Mouse (Mus musculus): ENCODE measurements around the gene Cradd. TPM values are rescaled to one million over a fixed set of nuclear protein-coding genes. Genes with fewer than 3 reads are reported as not detected.

Gene Cradd
- total RNA-seq, 2 experiments from 2014 or later = 9.9 to 18.3 TPM

DNA sequence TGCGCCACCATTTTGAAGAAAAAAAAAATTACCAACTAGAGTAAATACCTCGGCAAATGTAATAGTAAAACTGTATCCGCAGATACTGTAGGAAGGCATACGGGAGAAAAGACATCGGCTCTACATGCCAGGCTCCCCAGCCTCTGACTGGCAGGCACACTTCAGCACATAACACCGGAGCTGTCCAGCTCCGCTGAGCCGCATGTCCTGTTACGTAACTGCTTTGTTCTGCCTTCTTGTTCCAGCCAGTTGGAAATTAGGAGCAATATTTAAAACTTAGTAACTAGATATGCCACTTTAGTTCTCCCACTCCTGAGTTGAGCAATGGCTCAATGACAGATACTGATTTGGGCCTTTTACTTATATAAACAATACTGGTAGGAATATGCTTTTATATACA, 48.4 kb downstream of the Cradd start:
- no peak for DNase-seq

DNA sequence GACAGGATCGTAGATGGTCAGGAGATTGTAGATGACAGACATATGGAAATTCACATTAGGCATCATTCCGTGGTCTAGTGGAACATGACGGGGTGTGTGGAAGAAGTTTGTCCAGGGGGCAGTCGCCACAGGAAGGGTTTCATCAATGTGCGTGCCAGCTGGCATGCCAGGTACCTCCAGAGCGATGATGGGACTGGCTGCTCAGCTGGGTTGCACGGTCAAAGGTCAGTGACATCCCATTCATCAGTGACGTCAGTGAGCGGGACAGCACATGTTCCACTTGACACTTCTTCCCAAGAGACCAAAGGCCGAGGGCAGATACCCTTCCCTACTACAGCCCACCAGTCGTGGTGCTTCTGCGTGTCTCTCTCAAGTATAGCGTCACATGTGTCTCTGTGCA, 50.7 kb downstream of the Cradd start:
- no peak for DNase-seq

DNA sequence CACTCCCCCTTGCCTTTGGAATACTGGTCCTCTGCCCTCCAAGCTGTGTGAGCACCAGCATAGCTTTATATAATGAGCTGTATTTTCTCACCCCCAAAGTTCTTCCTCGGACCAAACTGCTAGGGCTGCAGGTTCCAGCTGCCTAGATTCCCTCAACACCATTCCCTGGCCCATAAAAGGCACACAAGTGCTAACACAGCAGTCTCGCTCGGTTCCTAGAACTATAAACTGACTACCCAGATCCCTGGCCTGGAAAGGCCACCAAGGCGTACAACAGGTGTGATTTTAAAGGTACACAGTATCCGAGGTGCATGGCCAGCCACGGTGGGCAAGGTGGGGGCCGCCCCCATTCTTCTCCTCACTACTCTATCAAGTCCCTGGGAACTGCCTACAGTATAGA, 54.8 kb downstream of the Cradd start:
- no peak for DNase-seq

DNA sequence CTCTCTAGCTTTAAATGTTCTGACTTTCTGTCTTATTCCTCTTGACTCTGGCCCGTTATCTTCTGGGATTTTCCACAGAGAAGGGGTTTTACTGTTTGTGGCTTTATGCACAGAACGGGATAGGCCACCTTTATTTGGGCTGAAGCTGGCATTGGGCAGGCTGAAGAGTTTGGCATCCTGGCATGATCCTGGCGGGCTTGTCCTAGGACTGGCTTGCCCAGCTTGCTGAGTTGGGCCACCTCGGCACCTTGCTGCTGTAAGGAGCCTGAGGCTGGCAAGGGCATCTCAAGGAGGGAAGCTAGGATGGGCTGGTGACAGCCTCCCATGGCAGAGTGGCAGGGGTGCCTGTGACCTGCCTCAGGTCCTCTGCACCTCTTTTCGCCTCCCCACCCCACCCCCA, 55.6 kb downstream of the Cradd start:
- no peak for DNase-seq

DNA sequence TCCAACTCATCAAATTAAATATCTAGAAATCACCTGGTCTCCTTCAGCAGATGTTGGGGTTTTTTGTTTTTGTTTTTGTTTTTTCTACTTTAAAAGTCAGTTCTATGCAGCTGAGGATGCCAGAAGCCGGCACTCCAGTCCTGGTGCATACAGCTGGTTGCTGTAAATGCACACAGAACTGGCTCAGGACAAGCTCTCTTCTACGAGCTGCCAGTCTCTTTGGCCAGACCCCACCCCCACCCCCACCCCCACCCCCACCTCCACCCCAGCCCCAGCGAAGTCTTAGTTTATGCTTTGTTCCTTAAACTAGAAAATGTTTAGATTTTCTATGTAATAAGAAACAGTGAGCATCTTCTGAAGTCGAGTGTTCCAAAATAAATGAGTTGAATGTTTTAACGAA, 57.0 kb downstream of the Cradd start:
- no peak for DNase-seq

DNA sequence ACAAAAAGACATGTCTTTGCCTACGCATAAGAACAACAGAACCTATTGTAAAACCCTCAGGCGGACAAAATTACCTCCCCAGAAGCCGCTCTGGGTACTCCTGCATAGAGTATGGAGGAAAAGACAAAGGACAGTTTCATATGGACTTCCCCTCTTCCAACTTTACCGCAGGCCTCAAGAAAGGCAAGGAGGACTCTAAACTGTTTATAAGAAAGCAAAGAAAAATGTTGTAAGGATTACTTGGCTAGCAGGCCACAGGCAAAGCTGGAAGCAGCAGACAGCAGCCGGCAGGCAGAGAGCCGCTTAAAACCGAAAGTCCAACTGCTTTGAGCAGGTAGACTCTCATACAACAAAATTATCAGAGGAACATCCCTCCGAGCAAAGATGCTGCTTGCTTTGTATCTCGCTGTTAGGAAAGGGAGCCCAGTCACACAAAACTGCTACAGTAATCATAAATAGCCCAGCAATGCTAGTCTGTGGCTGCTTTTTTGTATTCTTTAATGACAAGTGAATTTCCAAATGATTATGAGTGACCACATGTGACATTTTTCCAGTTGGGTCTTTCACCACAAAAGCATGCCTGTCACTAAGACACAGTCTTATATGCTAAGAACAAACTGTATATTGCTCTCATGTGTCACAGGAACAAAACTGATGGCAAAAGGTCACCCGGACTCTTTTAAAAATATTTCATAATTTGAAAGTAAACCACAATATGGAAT, 57.7 kb downstream of the Cradd start:
- no peak for DNase-seq

DNA sequence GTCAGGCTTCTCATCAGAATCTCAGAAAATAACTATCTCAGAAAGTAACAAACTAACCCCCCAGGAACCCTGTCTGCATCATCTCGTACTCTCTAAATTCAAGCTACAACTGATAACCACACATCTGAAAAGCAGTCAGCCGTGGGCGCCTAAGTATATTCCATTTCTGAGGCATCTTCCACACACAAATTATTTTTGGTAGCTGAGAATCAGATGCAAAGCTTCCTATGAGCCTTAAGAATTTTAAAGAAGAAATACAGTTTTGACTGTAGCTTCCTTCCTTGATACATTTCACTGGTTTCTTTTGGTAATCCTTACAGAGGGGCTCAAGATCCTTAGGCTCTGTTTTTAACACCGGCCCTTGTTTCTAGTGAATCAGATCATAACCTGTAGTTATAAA, 58.4 kb downstream of the Cradd start:
- no peak for DNase-seq

DNA sequence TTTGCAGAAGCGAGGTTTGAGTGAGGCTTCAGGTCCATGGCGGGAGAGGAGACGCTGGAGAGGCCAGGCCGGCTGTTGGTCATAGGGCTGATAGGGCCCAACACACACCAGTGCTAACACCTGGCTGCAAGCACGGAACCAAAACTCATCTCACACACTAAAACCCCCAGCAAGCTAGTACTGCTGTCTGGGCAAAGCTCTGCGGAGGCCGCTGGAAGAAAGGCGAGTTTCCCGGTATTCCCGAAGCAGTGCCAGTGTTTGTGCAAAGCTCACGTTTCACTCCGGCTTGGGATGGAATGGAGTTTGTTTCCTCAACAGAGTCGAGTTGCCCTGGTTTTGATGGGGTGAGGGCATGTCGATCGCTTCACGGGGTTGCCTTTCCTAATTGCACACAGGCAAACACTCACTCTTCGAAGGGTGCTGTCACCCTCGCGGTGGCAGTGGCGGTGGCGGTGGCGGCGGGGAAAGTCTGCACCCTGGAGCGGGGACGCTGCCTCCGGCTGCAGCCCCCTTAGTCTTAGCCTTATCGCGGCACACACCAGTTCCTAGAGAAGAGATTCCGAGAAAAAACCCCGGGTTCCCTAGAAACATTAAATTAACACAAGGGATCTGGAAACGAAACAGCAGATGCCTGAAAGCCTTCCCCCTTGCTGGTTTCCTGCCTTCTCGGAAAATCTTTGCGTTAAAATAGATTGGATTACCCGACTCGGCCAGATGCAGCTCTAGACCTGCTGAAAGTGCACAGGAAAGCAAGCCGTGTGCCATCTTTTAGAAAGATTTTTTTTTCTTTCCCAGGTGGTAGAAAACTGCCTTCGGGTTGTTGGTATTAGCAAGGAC, 59.2 kb downstream of the Cradd start:
- DNase-seq = peak; percentile 55 to 63

DNA sequence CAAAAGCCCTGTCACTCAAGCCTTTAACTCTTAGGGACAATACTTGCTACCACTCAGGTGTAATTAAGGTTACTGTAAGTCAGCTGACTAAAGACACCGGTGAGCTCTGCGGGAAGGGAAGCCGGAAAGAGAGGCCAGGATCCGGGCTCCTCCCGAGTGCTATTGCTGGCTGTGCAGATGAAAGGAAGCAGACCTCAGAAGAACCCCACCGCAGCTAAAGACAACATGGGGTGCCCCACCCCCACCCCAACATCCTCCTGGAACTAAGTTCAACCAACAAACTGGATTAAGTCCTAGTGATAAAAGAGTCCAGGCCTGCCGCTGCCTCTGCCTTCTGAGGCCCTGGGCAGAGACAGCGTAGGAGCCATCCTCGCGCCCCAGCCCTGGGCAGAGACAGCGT, 61.5 kb downstream of the Cradd start:
- DNase-seq = no peak

DNA sequence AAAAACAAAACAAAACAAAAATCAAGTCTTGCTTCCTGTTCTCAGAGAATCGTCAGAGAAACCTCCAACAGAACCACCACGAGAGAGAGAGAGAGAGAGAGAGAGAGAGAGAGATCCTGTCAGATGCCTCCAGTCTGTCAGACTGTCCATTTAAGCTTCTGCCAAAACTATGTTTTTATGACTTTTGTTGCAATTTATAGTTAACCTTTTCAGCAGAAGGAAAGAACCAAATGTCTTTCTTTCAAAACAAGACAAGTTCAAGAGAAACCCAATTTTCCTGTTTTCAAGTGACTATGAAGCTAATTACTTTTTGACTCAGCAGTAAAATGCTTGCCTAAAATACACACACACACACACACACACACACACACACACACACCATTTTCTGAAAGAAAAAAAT, 62.7 kb downstream of the Cradd start:
- DNase-seq = no peak

DNA sequence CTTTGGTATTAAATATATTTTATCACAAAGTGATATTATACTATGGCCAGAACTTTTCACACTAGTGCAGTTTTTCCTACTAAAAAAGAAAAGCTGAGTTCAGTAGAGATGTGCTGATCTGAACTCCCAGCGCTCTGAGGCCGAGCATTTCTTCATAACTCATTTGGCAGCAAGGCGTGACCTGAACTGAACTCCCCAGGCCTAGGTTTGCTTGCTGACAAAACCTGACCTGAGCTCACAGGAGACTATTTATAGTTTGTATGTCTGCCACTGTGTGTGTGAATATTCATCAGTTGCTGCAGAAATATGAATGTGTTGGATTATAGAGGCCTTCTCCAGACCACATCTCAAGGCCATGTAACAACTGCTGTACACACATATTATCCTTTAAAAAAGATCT, 63.5 kb downstream of the Cradd start:
- peak; percentile 50 to 53 for DNase-seq

DNA sequence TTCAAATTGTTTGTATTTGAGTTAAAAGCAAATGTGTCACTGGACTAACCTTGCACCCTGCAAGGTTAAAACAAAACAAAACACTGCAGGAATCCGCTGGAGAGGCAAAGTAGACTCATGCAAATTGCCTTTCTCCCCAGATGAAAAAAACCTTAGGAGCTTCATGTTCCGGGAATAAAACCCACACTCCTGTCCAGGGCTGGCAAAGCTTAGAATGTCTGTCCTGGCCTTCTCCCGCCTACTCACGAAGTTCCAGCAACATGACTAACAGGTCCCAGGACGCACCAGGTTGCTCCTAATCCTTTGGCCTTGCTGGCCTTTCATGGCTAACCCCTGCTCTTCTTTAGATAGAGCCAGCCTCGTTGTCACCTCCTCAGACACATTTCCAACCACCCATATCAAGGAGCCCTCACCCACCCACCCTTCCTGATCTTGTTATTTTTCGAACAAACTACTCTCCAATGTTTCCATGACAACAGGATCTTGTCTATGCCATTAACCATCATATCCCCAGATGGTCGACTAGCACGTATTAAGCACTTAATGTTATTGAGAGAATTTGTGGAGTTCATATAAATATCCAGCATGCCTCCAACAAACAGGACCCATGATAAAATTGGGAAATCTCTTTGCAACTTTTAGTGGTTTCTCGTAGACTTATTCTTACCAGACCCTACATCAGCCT, 65.3 kb downstream of the Cradd start:
- DNase-seq = peak; percentile 31 to 33

DNA sequence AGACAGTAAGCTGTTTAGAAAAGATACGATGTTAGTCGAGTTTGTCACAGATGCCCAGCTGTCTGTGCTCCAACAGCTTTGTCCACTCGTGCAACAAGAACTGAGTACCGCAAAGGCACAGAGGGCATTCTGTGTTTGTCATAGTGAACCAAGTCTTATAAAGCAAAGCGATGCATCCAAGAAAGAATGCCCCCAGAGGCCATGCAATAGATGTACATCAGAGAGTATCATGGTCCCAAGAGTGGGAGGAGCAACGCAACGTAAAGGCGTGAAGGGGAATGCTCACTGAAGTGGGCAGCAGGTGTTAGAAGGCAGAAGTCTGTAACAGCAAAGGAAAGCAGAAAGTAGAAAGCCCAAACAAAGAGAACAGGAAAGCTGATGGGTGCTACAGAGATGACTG, 66.0 kb downstream of the Cradd start:
- no peak for DNase-seq

DNA sequence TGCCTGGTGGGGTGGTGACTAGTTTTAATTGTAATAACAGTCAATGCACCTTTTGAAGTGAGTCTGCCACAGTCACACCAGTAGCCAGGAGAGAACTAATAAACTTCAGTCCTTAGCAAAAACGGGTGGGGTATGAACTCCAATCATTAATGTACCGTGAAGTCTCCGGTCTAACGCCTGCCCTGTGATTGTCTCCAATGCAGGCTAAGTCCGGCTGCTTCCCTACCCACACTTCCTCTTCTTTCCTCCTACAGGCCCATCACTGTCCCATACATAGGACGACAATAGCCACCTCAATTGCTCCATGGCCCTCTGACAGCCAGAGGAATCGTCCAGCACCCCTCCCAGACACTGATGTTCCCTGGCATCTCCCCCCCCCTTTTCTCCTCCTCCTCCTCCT, 67.8 kb downstream of the Cradd start:
- no peak for DNase-seq

DNA sequence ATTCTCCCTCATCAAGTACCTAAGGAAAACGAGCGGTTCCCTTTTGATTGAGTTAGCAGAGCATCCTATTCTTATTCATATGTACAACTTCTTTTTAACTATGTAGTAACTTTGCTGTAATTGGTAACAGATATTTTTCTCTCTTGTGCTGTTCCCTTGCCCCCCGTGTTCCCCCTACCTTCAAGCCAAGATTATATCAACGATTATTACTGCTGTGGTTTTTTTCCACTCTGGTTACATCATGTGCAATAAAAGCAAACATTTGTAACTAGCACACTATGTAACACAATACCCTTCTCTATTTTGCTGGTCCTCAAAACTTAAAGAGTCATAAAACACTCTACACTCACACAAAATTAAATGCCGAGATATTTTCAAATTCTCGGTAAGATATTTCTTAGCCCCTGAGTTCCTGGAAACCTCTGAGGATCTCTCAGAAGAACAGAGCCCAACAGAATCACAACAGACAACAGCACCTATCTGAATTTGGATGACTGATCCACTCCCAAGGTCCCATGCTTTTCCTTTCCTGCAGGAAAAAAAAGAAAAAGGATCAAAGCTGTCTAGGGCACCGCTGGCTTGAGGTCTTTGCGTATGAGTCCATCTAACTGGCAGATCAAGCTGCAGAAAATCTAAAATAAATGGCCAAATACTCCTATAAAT, 68.8 kb downstream of the Cradd start:
- no peak for DNase-seq

DNA sequence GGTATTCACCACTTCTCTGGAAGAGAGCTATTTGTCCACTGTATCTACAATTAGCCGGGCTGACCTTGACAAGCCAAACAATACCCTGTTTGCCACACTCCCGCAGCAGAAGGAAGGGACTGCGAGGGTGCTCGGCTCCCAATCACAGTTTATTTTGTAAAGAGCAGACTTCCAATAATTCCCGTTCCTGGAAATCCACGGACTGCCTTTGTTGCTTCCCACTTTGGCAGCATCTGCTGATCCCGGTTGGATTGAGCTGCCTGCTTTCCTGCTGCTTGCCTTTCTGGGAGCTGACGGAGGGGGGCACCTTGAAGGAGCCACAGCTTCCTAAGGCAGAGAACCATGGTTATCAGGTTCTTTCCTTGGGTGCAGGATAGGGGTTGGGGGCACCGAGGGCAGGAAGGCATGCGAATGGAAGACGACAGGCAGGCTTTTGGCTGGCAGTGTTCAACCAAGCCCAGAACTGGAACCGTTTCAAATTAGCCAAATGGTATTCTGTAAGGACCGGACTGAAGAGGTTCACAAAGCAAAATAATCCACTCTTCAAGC, 69.4 kb downstream of the Cradd start:
- DNase-seq = peak; percentile 31 to 47

DNA sequence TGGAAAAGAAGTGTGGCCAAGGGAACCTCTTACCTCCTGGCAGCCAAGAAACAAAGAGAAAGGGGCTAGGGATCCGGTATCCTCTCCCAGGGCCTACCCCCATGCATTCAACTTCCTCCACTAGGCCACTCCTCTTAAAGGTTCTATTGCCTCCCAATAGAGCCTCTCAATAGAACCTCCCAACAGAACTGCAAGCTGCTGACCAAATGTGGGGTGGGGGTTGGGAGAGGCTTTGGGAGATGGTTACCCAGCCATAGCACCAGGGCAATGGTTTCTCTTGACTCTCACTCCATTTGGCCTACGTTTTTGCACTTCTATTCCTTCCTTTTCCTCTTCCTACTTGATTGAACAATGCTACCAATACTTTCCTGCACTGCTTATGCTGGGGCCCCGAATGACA, 69.9 kb downstream of the Cradd start:
- no peak for DNase-seq

DNA sequence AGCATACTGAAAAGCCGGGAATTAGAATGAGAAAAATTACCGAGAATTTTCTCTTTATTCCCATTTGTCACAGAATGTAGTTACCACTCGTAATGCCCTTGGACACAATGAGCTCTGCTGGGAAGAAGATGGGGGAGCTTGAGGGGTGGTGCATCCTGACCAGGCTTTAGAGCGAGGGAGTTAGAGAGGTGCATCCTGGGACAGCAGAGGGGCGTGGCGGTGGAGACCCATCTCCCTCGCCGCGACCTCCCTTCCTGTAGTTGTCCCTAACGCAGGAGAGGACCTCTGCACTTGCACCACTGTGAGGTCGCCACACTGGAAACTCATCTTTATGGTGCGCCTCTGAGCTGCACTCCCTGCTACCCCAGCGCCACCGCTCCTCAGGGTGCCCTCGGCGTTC, 72.3 kb downstream of the Cradd start:
- no peak for DNase-seq

DNA sequence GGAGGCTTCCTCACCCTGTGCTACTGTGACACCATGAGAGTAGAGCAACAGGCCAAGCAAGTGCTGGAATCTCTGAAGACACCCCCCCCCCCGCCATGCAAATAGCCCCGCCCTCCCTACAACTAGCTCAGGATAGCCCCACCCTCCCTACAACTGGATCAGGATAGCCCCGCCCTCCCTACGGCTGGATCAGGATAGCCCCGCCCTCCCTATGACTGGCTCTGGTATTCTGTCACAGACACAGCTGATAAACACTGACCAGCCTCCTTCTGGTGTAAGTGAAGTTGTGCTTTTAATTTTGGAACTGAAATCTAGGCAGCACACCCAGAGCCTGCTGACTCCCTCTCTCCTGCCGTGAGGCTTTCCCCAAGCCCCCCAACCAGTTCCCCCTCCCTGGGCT, 75.6 kb downstream of the Cradd start:
- DNase-seq = no peak

DNA sequence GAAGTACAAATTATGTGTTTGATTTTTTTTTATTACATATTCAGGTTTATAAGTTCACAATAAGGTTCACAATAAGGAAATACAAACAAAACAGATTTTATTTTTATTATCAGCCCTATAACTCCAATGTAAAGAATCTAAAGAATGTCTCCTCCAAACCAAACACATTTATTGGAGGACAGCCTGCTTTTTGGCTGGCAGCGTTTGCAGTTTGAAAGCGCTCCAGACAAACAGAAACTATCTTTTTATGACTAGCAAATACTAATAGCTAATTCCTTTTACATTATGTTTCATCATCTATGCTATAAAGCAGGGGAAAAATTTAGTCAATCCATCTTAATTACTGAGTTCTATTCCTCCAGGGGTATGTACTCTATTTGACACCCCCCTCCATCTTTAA, 77.2 kb downstream of the Cradd start:
- DNase-seq = no peak

DNA sequence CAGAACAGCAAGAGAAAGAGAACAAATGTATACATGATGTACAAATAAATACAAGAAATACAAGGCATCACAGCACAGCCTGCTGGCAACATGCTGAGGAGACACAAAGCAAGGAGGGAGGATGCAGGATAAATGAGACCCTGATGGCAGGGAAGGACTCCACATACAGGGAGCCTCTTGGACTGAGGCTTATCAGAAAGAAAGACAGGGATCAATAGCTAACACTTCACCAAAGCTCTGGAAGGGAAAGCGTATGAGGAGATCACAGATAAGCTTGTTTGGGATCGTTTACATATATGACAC, 78.3 kb downstream of the Cradd start:
- DNase-seq = no peak

DNA sequence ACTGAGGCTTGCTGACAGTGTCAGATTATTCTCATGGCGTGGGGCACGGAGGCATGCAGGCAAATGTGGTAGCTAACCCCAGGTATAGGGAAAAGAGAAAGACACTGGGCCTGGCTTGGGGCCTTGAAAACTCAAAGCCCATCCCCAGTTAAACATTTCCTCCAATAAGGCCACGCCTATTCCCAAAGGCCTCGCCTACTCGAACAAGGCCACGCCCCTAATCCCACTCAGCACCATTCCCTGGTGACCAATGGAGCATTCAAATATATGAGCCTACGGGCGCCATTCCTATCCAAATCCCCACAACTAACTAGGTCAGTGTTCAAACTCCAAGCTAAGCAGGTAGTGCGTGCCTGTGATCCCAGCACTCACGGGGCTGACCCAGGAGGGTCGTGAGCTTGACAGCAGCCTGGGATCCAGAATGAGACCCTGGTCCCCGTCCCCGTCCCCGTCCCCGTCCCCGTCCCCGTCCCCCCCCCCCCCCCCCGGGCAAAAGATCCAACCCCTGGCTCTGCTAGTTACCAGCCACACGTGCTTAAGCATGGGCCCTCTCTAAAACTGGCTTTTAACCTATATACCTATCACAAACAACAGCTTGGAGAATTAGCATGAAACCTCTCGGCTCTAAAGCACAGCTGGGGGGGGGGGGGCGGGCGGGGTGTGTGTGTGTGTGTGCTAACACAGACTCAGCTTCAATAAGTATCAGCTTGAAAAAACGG, 78.8 kb downstream of the Cradd start:
- no peak for DNase-seq
